Mouse (Mus musculus) adrenal gland, postnatal 14 days (tissue): ENCODE results near the gene Pla2g16. TPM values are rescaled to one million over a fixed set of nuclear protein-coding genes. Genes with fewer than 3 reads are reported as not detected.
A peak's percentile ranks its signal among the peaks of the same experiment; 100 is the strongest.

Experiments used
- DNase-seq: peaks from one replicate; pipeline ENCODE4 v3.0.0; 2021; ENCODE audit warnings: mixed read lengths
- long read RNA-seq, 2 experiments: library from polyadenylated mRNA; stranded (forward); transcript quantifications; one replicate each; pipeline ENCODE4 v2.0.0; 2021
- total RNA-seq: library from RNA; stranded (reverse); gene quantifications from 2 replicates; pipeline ENCODE4 v1.2.3, GENCODE M21; 2021

Gene Pla2g16
- total RNA-seq, result 72.9 and 79.7 TPM in 2 replicates
- long read RNA-seq, experiment 1, transcript Pla2g16-203 (5 exons, 1,901 nt), result minor isoform, 6 of 41 reads
- long read RNA-seq, experiment 1, transcript Pla2g16-201 (5 exons, 3,523 nt), result major isoform, 28 of 41 reads
- long read RNA-seq, experiment 1, partial matches to known transcripts, result 6 of 41 reads
- long read RNA-seq, experiment 1, other reads (novel, unspliced or antisense), result 1 of 41 reads
- long read RNA-seq, experiment 2, transcript Pla2g16-203 (5 exons, 1,901 nt), result minor isoform, 9 of 50 reads
- long read RNA-seq, experiment 2, transcript Pla2g16-201 (5 exons, 3,523 nt), result major isoform, 27 of 50 reads
- long read RNA-seq, experiment 2, partial matches to known transcripts, result 13 of 50 reads
- long read RNA-seq, experiment 2, other reads (novel, unspliced or antisense), result 1 of 50 reads

DNA sequence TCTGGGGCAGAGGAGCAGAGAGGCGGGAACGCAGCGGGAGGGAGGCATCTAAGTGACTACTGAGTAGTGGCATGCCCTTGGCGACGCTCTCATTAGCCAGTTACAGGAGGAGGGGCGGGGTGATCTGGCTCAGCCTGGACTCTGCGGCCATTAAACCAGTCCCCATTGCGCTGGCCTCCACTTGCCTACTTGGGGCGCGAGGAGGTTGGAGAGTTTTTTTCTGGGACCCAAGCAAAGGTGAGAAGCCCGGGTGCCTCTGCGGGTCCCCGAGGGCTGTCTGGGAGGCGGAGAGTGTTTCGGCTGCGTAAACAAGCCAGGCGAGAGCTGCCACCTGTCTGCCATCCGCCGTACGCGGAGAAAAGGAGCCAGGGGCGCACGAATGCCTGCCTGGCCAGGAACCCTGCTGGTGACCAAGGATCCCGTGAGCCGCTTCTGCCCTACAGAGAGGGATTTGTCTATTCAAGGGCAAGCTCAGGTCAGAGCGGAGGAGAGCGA, at the start of gene Pla2g16:
Gene Pla2g16, plus strand, starts transcription at position 132 of the 495 bp plus-strand sequence.
- DNase-seq, result peak; percentile 90

DNA sequence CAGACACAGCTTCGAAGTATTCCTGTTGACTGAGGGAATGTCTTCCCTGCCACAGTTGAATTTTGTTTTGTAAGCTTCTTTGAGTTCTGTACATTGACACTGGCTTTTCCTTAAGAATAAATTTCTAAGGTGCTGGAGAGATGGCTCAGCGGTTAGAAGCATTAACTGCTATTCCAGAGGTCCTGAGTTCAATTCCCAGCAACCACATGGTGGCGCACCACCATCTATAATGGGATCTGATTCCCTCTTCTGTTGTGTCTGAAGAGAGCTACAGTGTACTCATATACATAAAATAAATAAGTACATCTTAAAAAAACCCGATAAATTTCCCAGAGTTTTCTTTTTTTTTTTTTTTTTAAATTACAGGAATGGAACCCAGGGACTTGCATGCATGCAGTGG, 49.2 kb upstream of the Pla2g16 start:
- no peak for DNase-seq

DNA sequence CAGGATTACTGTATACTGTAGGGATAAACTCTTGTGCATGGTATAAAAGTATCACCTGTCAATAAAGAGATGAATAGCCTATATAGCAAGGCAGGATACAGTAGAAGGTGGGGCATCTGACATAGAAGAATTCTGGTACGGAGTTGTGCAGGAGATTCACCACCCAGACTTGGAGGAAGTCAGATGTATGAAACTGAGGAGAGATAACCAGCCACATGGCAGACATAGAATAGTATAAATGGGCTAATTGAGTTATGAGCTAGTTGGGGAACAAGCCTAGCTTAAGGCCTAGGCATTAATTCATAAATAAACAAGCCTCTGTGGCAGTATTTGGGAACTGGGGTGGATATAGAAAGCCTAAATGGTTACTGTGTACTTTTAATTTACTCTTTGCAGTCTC, 40.8 kb upstream of the Pla2g16 start:
- no peak for DNase-seq

DNA sequence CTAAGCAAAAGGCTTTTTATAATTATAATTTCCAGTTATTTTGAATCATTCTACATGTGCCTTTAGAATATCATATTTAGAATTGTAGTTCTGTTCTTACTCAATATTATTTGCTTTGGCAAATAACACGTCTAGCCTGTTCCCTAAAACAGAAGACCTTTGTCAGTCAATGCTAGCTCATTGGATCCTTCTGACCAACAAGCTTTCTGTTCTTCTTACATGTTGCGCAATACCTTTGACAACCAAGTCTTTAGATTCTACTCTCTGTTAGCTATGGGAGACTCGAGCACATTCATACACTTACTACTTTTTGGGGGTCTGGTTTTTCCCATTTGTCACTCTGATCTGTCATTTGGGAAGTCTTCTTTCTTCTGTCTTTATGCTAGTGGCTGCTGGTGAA, 35.6 kb upstream of the Pla2g16 start:
- DNase-seq, result no peak

DNA sequence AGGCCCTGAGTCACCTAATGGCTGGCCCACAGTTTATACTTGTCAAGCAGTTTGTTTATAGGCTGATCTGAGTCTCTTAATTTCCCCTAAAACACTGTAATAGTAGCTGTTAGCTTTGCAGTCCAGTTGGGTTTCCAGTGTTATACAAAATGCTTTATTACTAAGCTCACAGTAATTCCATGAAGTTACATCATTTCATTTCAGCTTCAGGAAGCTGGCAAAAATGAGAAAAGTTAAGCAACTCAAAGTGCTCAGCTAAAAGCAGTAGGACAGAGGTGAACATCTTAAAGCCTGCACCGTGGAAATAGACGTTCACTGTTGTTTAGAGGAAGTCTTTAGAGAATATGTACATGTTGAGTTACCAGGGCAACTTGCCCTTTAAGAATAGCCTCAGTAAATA, 34.4 kb upstream of the Pla2g16 start:
- DNase-seq, result no peak

DNA sequence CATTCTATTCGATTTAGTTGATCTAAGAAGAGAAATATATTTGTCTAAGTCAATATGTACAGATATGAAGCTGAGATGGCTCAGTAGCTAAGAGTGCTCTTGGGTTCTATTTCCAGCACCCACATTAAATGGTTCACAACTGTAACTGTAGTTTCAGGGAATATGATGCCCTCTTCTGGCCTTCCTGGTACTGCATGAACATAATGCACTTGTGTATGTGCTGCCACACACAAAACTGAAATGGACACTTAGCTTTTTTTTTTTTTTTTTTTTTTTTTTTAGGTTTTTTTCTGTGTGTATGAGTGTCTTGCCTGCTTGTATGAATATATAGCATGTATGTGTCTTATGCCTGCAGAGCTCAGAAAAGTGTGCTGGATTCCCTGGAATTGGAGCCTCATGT, 34.0 kb upstream of the Pla2g16 start:
- DNase-seq, result peak; percentile 34

DNA sequence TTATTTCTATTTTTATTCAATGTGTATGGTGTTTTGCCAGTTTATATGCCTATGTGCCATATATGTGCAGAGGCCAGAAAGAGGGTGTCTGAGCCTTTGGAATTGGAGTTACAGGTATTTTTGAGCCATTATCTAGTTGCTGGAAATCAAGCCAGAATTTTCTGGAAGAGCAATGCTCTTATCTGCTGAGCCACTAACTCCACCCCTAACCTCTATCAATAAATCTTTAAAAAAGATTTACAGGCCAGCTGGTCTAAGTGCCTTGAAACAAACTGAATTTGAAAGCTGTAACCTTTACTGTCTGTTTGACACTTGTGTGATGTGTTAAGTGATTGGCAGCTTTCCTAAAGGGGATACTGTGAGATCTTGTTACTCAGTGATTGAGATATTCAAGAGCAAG, 33.5 kb upstream of the Pla2g16 start:
- DNase-seq, result no peak

DNA sequence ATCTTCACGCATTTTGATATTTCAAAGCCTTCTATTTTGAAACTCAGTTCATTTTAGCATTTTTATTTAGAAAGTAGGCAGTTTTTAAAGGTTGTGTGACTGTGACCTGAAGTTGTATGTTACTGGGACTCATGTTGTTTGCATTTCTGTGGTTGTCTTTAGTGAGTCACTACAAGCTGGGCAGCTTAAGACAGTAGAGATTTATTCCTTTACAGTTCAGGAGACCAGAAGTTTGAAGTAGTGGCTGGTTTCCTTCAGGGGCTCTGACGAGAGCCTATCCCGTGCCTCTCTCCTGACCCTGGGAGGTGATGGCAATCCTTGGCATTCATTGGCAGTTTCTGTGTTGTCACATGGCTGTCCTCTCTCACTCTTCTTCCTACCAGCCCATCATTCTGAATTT, 32.4 kb upstream of the Pla2g16 start:
- DNase-seq, result no peak

DNA sequence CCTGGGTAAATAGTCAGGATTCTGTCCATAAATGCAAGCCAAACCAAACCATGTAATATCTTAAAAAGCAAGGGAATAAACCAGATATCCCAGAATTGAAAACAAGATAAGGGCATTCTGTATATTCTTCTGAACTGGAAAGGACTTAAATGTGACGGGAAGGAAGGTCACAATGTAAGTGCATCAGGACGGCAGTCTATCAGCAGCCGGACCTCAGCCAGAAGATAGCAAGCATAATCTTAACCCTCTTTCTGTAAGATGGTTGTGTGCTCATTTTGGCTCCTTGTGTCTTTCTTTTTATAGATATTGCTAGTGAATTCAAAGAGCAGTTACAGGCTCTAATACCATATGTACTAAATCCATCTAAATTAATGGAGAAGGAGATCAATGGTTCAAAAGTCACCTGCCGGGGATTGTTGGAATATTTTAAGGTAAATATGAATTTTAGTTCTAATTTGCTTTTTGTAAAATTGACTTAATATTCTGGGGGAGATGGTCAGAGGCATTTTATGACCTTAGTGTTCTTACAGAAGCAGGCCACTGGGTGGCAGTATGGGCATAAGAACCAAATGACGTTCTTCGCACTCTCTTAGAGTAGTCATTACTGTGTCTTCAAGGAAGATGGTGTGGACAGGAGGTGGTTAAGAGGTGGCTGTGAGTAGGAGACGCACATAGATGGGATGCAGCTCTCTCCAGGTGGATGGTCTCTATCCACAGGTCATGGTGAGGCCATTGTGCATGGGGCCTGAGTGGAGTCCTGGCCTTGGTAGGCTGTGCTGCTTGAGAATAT, 28.4 kb upstream of the Pla2g16 start:
- DNase-seq, result peak; percentile 71

DNA sequence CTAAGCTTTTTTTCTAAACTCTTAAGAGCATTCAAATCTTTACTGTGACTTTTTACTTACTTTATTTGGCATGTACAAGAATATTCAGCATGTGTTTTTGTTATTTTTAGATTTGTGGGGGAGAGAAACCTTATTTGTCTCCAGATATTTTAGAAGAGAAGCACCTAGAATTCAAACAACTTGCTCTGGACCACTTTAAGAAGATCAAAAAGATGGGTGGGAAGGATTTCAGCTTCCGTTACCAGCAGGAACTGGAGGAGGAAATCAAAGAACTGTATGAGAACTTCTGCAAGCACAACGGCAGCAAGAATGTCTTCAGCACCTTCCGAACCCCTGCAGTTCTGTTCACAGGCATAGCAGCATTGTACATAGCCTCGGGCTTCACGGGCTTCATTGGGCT, 25.4 kb upstream of the Pla2g16 start:
- DNase-seq, result no peak

DNA sequence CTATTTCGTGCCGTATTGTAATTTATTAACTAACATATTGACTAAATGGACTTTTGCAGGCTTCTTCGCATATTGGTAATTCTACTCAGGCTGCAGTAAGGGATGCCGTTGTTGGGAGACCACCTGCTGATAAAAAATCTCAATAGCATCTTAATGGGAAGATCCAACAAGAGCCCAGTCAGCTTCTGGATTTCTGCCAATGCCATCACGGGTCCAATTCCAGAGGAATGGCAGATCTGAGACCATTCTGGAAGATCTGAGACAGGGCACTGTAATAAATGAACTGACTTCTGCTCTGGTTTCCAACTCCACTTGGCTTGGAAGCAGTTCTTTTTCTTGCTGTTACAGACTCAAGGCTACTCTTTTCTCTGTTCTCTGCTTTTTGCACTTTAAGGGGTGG, 23.4 kb upstream of the Pla2g16 start:
- peak; percentile 27 for DNase-seq

DNA sequence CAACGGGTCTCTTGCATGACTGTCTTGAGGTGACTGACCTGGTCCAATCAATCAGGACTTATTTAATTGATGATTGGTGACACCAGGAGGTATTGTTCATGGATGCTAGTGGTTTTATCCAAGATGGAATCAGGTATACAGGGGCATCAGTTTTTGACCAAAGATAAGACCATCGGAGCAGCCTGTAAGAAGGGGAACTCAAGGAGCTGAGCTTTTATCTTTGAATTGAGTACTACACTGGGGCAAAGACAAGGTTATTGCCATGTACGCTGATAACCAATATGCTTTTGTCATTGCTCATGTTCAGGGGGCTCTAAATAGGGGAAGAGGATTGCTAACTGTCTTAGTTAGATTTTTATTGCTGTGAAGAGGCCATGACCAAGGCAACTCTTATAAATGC, 8.3 kb upstream of the Pla2g16 start:
- no peak for DNase-seq

DNA sequence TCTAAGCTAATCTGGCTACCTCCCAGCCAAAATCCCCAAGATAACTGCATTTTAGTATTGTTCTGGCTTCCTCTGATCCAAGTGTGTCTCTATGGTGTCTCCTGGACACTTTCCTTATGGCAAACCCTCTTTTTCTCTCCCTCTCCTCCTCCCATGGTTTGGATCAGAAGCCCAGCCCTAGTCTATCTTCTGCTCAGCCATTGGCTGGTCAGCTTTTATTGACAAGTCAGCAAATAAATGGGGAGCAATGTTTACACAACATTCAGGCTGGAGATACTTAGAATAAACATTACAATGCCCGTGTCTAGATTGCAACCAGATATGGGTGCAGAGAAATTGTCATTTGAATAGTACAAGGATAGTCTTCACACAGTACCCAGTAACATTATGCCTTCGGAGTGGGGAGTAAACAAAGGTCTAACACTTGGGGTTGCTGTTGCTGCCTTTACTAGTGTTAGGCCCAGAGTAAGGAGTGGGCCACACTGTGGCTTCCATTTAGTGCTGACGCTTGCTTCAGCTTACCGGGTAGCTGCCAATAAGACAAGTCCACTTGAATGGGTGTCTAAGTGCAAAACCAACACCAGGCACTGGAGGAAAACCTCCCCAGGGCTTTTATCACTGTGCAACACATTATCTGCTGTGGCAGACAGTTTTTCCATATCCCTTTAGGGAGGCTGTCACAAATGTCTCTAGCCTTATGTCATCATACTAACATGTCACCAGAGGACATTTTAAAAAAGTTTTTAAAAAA, 5.5 kb upstream of the Pla2g16 start:
- DNase-seq, result no peak

DNA sequence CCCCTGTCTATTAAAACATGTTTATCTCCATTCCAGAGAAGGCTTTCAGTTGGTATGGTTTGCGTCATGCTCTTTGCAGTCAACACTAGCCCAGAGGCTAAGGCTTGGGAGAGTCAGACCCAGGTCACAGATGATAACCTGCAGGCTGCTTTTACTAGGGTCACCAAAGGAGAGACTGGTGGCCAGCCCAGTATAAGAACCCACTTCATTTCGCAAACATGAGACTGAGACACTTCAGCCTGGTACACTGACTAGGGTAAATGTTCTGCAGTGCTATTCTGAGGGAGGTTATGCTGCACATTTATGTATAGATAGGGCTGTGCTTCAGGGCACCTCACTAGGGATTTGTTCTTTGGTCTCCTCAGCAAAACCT, 5.0 kb upstream of the Pla2g16 start:
- DNase-seq, result no peak

DNA sequence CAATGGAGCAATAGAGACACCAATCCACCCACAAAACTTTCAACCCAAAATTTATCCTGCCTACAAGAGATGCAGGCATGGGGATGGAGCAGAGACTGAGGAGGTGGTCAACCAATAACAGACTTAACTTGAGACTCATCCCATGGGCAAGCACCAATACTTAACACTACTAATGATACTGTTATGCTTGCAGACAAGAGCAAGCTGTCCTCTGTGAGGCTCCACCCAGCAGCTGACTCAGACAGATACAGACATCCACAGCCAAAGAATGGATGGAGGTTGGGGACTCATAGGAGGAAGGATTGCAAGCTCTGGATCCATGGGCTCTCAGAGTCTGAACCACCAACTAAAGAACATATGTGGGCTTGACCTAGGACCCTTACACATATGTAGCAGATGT, 3.8 kb upstream of the Pla2g16 start:
- no peak for DNase-seq

DNA sequence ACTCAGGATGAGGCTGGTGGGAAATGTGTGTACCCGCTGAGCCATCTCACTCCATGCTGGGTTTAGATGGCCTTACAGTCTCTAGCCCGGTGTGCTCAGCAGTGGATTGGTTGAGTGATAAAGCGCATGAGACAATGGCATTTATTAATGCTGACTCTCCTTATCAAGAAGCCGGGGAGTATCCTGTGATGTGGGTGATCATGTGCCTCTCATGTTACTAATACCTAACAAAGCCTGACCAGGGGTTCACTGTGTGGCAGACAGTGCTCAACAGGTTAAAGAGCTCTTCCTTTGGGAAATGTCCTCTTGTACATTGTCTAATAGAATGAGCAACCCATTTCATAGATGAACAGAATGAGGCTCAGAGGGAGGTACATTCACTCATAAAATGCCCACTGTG, 2.4 kb upstream of the Pla2g16 start:
- no peak for DNase-seq

DNA sequence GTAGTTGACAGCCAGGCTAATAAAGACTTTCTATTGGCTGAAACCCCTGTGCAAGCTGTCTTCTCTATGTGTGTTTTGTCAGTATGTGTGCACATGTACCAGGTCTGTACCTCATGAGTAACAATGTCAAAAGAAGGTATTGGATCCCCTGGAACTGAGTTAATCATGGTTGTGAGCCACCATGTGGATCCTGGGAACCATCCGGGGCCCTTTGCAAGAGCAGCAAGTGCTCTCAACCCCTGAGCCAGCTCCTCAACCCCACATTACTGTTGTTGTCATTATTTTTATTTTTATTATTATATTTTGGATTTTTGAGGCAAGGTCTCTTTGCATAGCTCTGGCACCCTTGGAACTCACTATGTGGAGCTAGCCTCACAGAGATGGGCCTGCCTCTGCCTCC, 618 bp upstream of the Pla2g16 start:
- no peak for DNase-seq

DNA sequence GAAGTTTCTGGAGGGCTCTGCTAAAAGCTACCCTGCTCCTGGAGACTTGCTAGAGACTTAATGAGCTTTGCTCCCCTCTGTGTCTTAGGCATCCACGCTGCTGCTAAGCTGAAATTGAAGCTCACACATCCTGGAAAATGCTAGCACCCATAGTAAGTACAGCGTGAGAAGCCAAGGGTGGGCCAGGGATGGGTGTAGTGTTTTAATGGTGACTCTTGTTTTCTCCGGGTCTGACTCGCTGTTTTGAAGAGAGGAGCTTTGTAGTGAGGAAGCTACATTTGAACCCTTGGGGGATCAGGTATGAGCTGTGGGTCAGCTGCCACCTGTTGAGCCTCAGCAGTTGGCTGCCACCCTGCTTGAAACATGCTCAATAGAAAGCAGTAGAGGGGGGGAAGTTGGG, 585 bp downstream of the Pla2g16 start:
- no peak for DNase-seq

DNA sequence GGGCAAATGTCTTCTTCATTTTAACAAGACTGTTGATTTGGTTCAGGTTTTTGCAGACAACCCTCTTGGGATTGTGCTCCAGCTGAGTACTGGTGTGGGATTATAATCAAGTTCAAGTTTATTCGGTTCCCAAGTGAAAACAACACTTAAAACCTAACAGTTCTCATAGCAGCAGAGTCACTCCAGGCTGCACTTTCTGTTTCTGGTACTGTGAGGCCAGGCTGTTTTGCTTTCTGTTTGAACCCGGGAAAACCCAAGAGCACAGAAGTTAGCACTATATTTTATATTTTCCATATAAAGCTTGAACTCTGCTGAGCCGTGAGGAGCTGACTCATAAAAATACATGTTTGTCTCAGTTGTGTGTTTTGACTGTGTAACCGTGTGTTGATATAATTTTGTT, 1.4 kb downstream of the Pla2g16 start:
- DNase-seq, result no peak

DNA sequence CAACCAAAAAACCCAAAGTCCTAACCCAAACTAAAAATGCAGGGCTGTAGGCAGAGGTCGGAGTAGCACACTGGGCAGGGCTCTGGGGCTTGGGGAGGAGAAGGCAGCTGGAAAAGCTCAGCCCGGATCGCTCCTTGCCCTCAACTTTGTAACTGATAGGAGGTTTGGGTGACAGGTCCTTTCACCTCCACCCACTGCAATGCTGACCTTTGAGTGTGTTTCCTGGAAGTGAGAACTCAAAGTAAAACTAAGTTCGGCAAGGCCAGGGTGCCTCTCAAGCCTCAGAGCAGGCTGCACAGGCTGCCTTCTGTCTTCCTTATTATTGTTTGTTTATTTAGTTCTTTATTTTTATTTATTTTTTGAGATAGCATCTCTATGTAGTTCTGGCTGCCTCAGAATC, 2.7 kb downstream of the Pla2g16 start:
- no peak for DNase-seq

DNA sequence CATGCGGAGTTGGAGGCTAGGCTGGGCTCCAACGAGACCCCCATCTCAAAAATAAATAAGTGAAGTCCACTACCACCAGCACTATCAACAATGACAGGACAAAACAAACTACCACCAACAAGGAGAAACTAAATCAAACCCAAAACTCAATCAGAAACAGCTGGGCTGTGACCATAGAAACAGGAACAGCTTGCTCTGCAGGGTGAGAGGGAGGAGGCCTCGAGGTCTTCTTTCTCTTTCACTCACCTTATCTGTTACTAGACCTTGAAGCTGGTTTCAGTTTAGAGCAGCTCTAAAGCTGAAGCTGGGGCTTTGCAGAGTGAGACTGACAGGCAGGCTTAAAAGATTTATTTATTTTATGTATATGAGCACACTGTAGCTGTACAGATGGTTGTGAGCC, 4.2 kb downstream of the Pla2g16 start:
- no peak for DNase-seq

DNA sequence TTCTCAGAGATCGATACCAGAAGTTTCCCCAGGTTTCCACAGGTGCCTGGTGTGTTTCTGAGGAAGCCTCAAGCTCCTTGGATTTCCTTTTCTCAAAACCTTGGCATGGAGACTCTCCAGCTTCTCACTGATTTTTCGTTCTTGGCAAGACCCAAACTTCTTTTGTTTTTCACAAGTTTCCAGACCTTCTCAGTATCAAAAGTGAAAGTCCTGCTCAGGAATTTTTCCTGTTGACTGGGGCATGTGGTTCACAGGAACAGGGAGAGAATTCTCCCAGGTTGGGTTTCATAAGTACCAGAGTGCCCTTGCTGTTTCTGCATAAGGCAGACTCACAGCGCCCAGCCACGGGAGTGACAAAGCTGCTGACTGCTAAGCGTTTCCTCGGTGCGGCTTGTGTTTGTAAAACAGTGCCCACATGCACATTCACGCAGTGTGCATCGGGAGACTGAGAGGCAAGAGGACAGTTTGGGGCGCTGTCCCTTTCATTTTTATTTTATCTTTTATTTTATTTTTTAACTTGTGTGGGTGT, 5.4 kb downstream of the Pla2g16 start:
- no peak for DNase-seq

DNA sequence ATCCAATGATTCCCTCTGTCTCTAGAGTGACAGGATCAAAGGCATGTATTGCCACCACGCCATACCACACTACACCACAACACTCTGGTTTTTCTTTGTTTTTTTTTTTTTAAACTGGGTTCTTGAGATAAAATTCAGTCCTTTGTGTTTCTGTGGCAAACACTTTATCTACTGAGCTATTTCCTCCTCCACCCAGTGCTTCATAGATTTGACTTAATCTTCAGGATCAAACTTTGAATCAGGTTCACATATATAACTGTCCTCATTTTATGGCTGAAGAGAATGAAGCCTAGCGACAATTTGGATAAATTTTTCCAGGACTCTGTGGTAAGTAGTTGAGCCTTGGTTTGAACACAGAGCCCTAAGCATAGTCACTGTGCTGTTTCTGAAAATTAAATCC, 6.4 kb downstream of the Pla2g16 start:
- DNase-seq, result no peak
